Mouse (Mus musculus) intestine, embryonic 14.5 days (tissue): ENCODE measurements at regions not wholly inside any gene's neighbourhood (a gene's known extent, or its start where the extent isn't known, plus 50 kb on each side); places are given as distances from the start of the nearest gene placed in this dataset.

Experiments
- ATAC-seq: fragments of 200-750 bp; cut with Nextera tagmentation; replicated peaks from 2 replicates; pipeline ENCODE4 v1.8.0; 2017; ENCODE audit warnings: low read depth, moderate number of reproducible peaks, moderate TSS enrichment, moderate library complexity; ENCODE audit not compliant: low FRiP score, low TSS enrichment
- DNase-seq: peaks from one replicate; pipeline ENCODE4 v3.0.0-alpha.2; 2018; ENCODE audit warnings: low spot score
- H3K27ac ChIP-seq: fragments of 300-500 bp; sonication (generic); 2 replicates; pipeline ENCODE4 v1.5.1; 2014; ENCODE audit warnings: low read depth, mild to moderate bottlenecking, control low read depth
- H3K27me3 ChIP-seq: fragments of 300-500 bp; sonication (generic); replicated peaks from 2 replicates; pipeline ENCODE4 v1.6.1; 2014; ENCODE audit warnings: low read length, control low read depth; ENCODE audit not compliant: control insufficient read depth, insufficient read depth
- H3K36me3 ChIP-seq: fragments of 300-500 bp; sonication (generic); 2 replicates; pipeline ENCODE4 v1.6.1; 2014; ENCODE audit warnings: low read length, control low read depth; ENCODE audit not compliant: control insufficient read depth, insufficient read depth
- H3K4me1 ChIP-seq: fragments of 300-500 bp; sonication (generic); replicated peaks from 2 replicates; pipeline ENCODE4 v1.6.1; 2014; ENCODE audit warnings: low read length, control low read depth, mixed read lengths; ENCODE audit not compliant: control insufficient read depth, insufficient read depth
- H3K4me2 ChIP-seq: fragments of 300-500 bp; sonication (generic); 2 replicates; pipeline ENCODE4 v1.6.1; 2014; ENCODE audit warnings: low read length
- H3K4me3 ChIP-seq: fragments of 300-500 bp; sonication (generic); 2 replicates; pipeline ENCODE4 v1.5.1; 2014; ENCODE audit warnings: low read depth, low read length, control low read depth, mixed read lengths
- H3K9ac ChIP-seq: fragments of 300-500 bp; sonication (generic); 2 replicates; pipeline ENCODE4 v1.6.1; 2014; ENCODE audit warnings: mild to moderate bottlenecking, low read length
- H3K9me3 ChIP-seq: fragments of 300-500 bp; sonication (generic); 2 replicates; pipeline ENCODE4 v1.6.1; 2016; ENCODE audit warnings: low read length, control low read depth; ENCODE audit not compliant: control insufficient read depth
- WGBS: fragments of 180-500 bp; shearing (Covaris S2); extraction: QIAGEN DNeasy Blood & Tissue Kit; methylation state at CpG from one replicate; pipeline ENCODE4 v1.1.7; 2014; 5-methylcytosine and 5-hydroxymethylcytosine counted together

DNA sequence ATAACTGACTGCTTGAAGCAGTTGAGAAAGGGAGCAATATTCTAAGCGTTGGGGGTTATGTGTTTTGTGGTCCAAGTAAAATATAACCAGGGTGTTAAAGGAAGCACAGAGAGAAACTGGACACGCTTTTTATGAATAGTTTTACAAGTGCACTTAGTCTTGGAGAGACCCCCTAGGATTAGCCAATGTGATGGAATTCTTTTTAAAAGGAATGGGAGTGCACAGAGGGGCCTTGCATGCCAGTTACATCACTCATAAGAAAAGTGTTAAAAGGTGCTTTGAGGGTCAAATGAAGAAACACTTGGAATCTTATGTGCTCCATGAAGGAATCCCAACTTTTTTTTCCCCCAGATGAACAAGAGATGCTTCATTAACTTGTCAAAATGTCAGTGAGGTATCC lies 394.4 kb downstream of the Bckdhb start:
- no peak for DNase-seq
- Histone ChIP-seq H3K4me2 (no peak overlapping the region), H3K4me1 (no peaks in the 10 kb centered on the region), H3K9me3 (no peaks in the 10 kb centered on the region), H3K36me3 (no peaks in the 10 kb centered on the region), H3K27ac (no peak overlapping the region), H3K27me3 (no peaks in the 10 kb centered on the region), H3K9ac (no peak overlapping the region), H3K4me3 (no peak overlapping the region)
- ATAC-seq = no peak
- 75% methylated on average over 2 of the region's 2 CpGs for WGBS

DNA sequence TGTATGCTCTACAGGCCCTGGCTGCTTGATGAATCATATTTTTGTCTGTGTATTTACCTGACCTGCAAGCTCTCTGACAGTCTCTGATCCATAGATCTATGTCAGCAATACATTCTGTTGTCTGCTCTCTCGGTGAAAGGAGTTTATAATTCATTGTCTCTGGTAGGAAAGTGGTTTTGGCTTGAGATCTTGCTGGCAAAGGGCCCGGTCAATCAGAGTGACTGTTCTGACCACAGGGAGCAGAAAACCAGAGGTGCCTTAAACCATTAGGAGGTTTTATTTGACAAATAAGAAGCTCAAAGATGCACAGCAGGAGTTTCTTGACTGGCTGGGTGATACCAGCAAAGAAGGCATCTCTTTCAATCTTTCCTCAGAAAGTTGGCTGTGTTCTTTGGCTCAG lies 398.2 kb downstream of the Bckdhb start:
- Histone ChIP-seq H3K27ac (no peak overlapping the region), H3K4me1 (no peaks in the 10 kb centered on the region), H3K36me3 (no peaks in the 10 kb centered on the region), H3K9ac (no peak overlapping the region), H3K9me3 (no peaks in the 10 kb centered on the region), H3K4me3 (no peak overlapping the region), H3K27me3 (no peaks in the 10 kb centered on the region), H3K4me2 (no peak overlapping the region)
- ATAC-seq (no peak), DNase-seq (no peak)
- 39% methylated on average over 2 of the region's 2 CpGs for WGBS

DNA sequence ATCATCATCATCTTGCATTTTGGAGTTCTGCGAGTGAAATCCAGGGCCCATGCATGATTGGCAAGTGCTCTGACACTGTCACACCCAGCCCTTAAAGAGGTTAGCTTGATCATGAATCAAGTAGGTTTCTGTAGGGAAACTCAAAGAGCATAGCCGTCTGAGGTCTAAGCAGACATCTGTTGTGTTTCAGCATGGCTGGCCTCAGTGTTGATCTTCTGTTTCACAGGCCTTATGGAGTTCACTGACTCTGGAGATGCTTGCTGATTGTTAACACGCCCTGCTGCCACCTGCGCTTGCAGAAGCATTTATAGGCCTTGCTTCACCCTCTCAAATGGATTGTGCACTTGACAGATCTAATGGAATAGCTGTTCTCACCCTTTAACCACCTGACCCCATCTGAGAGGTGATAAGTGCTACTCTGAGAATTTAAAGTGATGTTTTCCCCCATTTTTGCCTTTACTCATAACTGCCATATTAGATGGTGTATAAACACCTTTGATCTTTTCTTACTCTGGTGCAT lies 406.2 kb downstream of the Bckdhb start:
- no peaks in the 10 kb centered on the region for H3K4me1 ChIP-seq
- H3K36me3 ChIP-seq = no peaks in the 10 kb centered on the region
- 69% methylated on average over 4 of the region's 4 CpGs for WGBS
- no peak overlapping the region for H3K4me3 ChIP-seq
- ATAC-seq (no peak), DNase-seq (no peak)
- no peak overlapping the region for H3K9ac ChIP-seq
- H3K27ac ChIP-seq = no peak overlapping the region
- no peak overlapping the region for H3K4me2 ChIP-seq
- H3K9me3 ChIP-seq = no peaks in the 10 kb centered on the region
- no peaks in the 10 kb centered on the region for H3K27me3 ChIP-seq

DNA sequence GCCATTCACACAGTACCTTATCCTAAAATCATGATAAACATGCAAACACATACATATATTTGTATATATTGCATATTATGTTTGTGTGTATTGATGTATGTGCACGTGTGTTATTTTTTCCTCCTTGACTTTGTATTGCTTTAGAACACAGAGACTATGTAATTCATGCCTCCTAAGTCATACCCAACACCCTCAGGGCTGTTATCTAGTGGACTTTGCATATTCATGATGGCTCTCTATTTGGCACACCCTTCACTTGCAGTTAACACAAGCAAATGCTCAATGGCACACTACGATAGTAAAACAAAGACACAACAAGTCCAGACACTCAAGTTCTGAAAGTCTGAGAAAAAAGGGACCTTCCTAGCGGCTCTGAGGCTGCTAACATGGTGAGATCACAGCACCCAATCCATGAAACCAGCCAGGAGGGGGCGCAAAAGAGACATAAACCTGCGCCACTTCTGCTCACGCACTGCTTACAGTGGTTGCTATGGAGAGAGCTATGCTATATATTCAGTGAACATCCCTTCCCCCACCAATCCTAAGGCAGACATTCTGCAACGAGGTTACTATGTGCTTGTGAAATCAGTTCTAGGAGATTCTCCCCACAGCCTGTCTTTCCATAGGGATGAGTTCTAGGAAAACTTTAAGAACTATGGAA lies 418.6 kb downstream of the Bckdhb start:
- no peak overlapping the region for H3K4me2 ChIP-seq
- WGBS = 16% methylated on average over 7 of the region's 7 CpGs
- no peaks in the 10 kb centered on the region for H3K27me3 ChIP-seq
- no peak overlapping the region for H3K4me3 ChIP-seq
- H3K4me1 ChIP-seq = no peaks in the 10 kb centered on the region
- no peaks in the 10 kb centered on the region for H3K9me3 ChIP-seq
- no peaks in the 10 kb centered on the region for H3K36me3 ChIP-seq
- ATAC-seq (peak; percentile 85), DNase-seq (peak; percentile 96)
- H3K9ac ChIP-seq = no peak overlapping the region
- H3K27ac ChIP-seq = no peak overlapping the region

DNA sequence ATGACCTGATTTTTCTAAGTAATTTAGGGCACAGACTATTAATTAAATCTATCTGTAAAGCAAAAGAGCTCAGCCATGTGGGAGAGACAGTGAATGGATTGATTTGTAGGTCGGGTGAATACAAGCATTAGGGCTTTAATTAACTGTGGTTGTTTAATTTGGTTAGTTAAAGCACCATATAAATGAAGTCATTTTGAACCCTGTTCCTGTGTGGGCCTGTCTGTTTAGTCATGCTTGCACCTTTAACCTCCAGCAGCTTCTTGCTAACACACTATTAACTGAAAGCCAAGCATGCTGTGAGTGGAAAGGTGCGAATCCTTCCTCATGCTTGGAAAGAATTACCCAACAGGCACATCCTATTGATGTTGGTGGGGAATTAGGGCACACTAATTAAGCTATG lies 425.3 kb downstream of the Bckdhb start:
- H3K4me3 ChIP-seq = no peak overlapping the region
- no peak overlapping the region for H3K4me2 ChIP-seq
- no peaks in the 10 kb centered on the region for H3K36me3 ChIP-seq
- no peaks in the 10 kb centered on the region for H3K4me1 ChIP-seq
- DNase-seq (no peak), ATAC-seq (no peak)
- WGBS = 52% methylated on average over 2 of the region's 2 CpGs
- H3K9ac ChIP-seq = no peak overlapping the region
- no peaks in the 10 kb centered on the region for H3K9me3 ChIP-seq
- no peaks in the 10 kb centered on the region for H3K27me3 ChIP-seq
- no peak overlapping the region for H3K27ac ChIP-seq

DNA sequence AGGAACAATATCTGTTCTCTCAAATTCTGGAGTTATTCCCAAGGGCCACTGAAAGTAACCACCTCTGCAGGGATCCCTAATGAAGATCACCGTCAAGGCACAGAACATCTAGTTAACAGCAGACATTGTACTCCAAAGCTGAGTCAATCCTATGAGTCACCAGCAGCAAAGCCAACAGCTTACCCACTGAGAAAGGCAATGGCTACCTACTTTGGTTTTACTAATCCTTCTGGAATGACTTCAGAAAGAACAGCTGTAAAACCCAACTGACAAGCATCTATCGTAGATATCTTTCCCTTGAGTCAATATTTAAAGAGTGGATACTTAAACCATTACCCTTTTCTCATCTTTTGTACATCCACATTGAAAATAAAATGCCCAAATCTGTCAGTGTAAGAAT lies 429.5 kb downstream of the Bckdhb start:
- ATAC-seq (no peak), DNase-seq (no peak)
- no peak overlapping the region for H3K27ac ChIP-seq
- no peaks in the 10 kb centered on the region for H3K4me1 ChIP-seq
- H3K4me3 ChIP-seq = no peak overlapping the region
- H3K27me3 ChIP-seq = no peaks in the 10 kb centered on the region
- WGBS = 76% methylated on average over 2 of the region's 2 CpGs
- H3K9ac ChIP-seq = no peak overlapping the region
- H3K9me3 ChIP-seq = no peaks in the 10 kb centered on the region
- no peaks in the 10 kb centered on the region for H3K36me3 ChIP-seq
- no peak overlapping the region for H3K4me2 ChIP-seq

DNA sequence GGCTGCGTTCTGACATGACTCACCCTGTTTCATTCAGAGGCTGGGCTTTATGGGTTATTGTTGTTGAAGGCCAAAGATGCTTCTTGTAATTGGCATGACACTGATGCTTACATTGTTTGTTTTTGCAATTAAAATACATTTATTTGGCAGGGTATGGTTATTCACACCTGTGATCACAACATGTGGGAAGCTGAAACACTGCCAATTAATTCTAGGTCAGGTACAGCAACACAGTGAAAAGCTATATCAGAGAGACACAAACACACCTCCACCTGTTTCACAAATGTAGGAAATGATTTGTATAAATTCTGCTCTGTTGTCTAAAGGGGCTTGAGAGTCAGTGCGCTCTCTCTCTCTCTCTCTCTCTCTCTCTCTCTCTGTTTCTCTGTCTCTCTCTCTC lies 431.2 kb downstream of the Bckdhb start:
- 95% methylated on average over 2 of the region's 2 CpGs for WGBS
- H3K4me3 ChIP-seq = no peak overlapping the region
- no peaks in the 10 kb centered on the region for H3K9me3 ChIP-seq

DNA sequence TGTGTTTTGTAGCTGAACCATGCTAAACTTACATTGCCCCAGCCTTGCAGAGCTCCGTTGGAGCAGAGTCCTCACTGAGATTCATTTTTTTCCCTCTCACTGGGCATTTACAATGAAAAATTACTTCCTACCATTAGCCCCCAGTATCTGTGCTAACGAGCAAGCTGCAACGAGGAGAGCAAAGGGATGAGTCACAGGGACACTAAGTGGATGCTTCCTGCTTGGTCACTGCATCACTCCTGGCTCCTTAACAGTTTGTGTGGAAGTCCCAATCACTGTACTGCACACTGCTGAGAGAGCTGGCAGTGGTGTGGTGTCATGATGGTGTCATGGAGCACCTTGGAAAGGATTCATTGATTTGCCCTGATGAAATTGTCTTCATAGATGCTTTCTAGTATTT lies 434.9 kb downstream of the Bckdhb start:
- Histone ChIP-seq H3K4me2 (no peak overlapping the region), H3K9ac (no peak overlapping the region), H3K4me1 (no peaks in the 10 kb centered on the region), H3K36me3 (no peaks in the 10 kb centered on the region), H3K27ac (no peak overlapping the region), H3K27me3 (no peaks in the 10 kb centered on the region), H3K9me3 (no peaks in the 10 kb centered on the region), H3K4me3 (no peak overlapping the region)
- ATAC-seq (no peak), DNase-seq (no peak)
- 37% methylated on average over 3 of the region's 3 CpGs for WGBS

More for the DNA sequence above, 431.2 kb downstream of the Bckdhb start:
- Histone ChIP-seq H3K9ac (no peak overlapping the region), H3K36me3 (no peaks in the 10 kb centered on the region), H3K27ac (no peak overlapping the region), H3K4me2 (no peak overlapping the region), H3K27me3 (no peaks in the 10 kb centered on the region), H3K4me1 (no peaks in the 10 kb centered on the region)
- no peak for ATAC-seq
- DNase-seq = no peak

DNA sequence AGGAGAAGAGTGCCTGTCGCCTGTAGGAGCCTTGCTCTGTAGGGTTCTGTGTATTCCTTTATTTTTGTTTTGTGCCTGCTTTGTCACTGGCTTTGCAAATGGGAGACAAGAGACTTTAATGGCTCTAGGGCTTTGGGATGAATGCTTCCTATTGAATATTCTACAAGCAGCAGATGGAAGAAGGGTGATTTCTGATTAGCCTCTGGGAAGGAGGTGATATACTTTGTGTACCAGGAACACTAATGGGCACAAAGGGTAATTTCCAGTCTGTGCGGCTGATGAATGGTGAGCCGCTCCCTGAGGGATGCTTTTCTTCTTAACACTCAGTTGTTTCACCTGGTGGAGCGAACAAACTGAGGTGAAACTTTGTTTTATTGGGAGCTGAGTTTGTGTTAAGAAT lies 435.5 kb downstream of the Bckdhb start:
- H3K9ac ChIP-seq = no peak overlapping the region
- 88% methylated on average over 4 of the region's 4 CpGs for WGBS
- no peak overlapping the region for H3K4me3 ChIP-seq
- no peaks in the 10 kb centered on the region for H3K4me1 ChIP-seq
- H3K4me2 ChIP-seq = no peak overlapping the region
- DNase-seq = no peak
- H3K9me3 ChIP-seq = no peaks in the 10 kb centered on the region
- no peak for ATAC-seq
- H3K27ac ChIP-seq = no peak overlapping the region
- no peaks in the 10 kb centered on the region for H3K27me3 ChIP-seq
- no peaks in the 10 kb centered on the region for H3K36me3 ChIP-seq
